Mouse (Mus musculus): ENCODE results near the gene R3hdm2.

DNA sequence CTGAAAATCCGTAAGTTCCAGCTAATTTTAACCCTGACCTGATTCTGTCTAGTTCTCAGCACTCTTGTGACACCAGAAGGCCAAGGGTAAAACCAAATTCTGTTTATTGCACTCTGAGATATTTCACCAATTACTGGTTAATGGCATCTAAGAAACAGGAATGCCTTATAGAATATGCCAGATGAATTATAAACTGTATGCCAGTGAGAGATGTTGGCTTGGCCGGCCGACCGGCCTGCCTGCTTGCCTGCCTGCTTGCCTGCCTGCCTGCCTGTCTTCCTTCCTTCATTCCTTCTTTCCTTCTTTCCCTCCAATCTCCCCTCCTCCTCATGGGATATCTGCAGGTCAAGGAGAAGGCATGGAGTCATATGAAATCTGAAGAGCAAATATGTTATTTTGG, 52.3 kb downstream of the R3hdm2 start:
- no peak for TF ChIP-seq CTCF (IDR thresholded peaks at IDR 0.05; ENCODE audit: borderline replicate concordance, control insufficient read depth, extremely low read depth, insufficient read depth, low read length, poor library complexity)
- TF ChIP-seq POLR2A (IDR thresholded peaks at IDR 0.05; ENCODE audit: control insufficient read depth, extremely low read depth, insufficient read depth, low read length, poor library complexity), result no peak

Measured in thymus, adult 2 months (tissue).